ENCODE assay signal across 16 mouse cellular contexts in the genomic region with DNA sequence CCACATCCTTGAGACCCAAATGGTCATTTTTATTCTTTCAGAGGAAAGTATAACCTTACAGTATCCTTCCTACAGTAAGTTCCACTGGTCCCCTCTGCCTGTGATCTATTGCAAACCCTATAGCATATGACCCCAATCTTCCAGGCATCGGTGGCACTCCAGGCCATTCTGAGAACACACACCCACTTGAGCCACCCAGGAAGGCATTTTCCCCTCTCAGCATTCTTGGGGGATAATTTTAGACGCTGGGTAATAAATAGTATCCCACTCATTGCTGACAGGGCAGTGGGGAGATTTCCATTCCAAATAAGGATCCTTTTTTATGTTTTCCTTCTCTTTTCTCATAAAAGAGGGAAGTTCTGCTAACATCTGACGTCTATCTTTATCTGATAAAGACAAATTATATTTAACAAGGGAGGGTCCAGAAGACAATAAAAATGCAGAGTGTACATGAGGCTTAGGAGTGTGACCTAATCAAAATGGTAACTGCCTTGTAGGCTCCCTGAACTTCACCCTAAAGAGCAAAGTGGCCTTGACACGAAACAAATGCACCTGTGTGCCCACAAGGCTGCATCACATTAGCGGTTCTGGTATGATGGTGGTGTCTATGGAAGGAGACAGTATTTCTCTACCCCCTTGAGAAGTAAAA.
A peak's percentile ranks its signal among the peaks of the same experiment; 100 is the strongest.
DNase-seq lines count a peak whose midpoint lies in the region; ATAC-seq and TF ChIP-seq lines count a peak whose summit lies in the region.
"Had no signal": no experiment of that assay in that cellular context is flagged by ENCODE, and none has a peak within 500 bp of the region (broad histone marks: within the 10 kb centered on the region; RNA-seq: fewer than 3 reads in every experiment).

No protein-coding gene starts in this region.

- H3K27ac ChIP-seq in layer of hippocampus, adult 2 months, result no peak overlapping the region
- H3K27ac ChIP-seq in heart, embryonic 14.5 days (replicated peaks in 1 of 2; ENCODE audit: control insufficient read depth in 1 of 2, insufficient read depth in 1 of 2, low read depth in 2 of 2, low read length in 2 of 2), result 0 out of 4 replicates have a peak overlapping the region, but pooled peaks have one; percentile 35 to 38
- H3K27ac ChIP-seq in macrophage, result peak overlapping the region; percentile 81
- H3K27ac ChIP-seq: embryonic facial prominence, embryonic 10.5 days; forebrain, embryonic 13.5 days; midbrain, embryonic 13.5 days had no signal

- H3K27me3 ChIP-seq in heart, embryonic 14.5 days (ENCODE audit: control insufficient read depth, insufficient read depth, low read length), result no peaks in the 10 kb centered on the region
- H3K27me3 ChIP-seq: forebrain, embryonic 13.5 days; midbrain, embryonic 13.5 days had no signal

- H3K36me3 ChIP-seq in heart, embryonic 14.5 days (ENCODE audit: control insufficient read depth, insufficient read depth, low read length), result peaks cover 21% of the 10 kb centered on the region; the same call in 1 of the 2 replicates
- H3K36me3 ChIP-seq in macrophage (ENCODE audit: inconsistent target), result peaks cover 7% of the 10 kb centered on the region; the same call in 1 of the 2 replicates
- H3K36me3 ChIP-seq: midbrain, embryonic 13.5 days had no signal

- H3K9ac ChIP-seq in heart, embryonic 14.5 days (ENCODE audit: low read length), result no peak overlapping the region
- H3K9ac ChIP-seq: forebrain, embryonic 13.5 days; midbrain, embryonic 13.5 days had no signal

- no peaks in the 10 kb centered on the region for H3K9me3 ChIP-seq in heart, embryonic 14.5 days (ENCODE audit: control insufficient read depth, low read length)
- H3K9me3 ChIP-seq: embryonic facial prominence, embryonic 10.5 days; forebrain, embryonic 13.5 days; midbrain, embryonic 13.5 days had no signal

- no peak for ATAC-seq in heart, embryonic 14.5 days (ENCODE audit: insufficient number of reproducible peaks, insufficient read depth, low FRiP score, low read depth)
- no peak for ATAC-seq in megakaryocyte progenitor cell, adult 5-6 weeks (replicated peaks; ENCODE audit: poor library complexity)
- ATAC-seq: forebrain, embryonic 13.5 days; midbrain, embryonic 13.5 days had no signal

- H3K4me2 ChIP-seq in heart, embryonic 14.5 days (ENCODE audit: low read length), result no peak overlapping the region
- H3K4me2 ChIP-seq: forebrain, embryonic 13.5 days; midbrain, embryonic 13.5 days had no signal

- WGBS in heart, embryonic 14.5 days, result 53% methylated on average over 5 of the region's 5 CpGs
- 47% methylated on average over 5 of the region's 5 CpGs for WGBS in macrophage (ENCODE audit: missing documents)

- no peak overlapping the region for H3K4me3 ChIP-seq in layer of hippocampus, adult 2 months
- H3K4me3 ChIP-seq in heart, embryonic 14.5 days (ENCODE audit: control insufficient read depth in 1 of 2, insufficient read depth in 1 of 2, low read depth in 1 of 2, low read length in 2 of 2), result no peak overlapping the region
- no peak overlapping the region for H3K4me3 ChIP-seq in macrophage (ENCODE audit: inconsistent target)
- H3K4me3 ChIP-seq: embryonic facial prominence, embryonic 10.5 days; forebrain, embryonic 13.5 days; midbrain, embryonic 13.5 days had no signal

- peaks cover 7 to 14% of the 10 kb centered on the region in 2 experiments for H3K4me1 ChIP-seq in heart, embryonic 14.5 days (ENCODE audit: control insufficient read depth in 2 of 2, insufficient read depth in 2 of 2, low read length in 2 of 2)
- H3K4me1 ChIP-seq: forebrain, embryonic 13.5 days; midbrain, embryonic 13.5 days had no signal

- no peaks in the 10 kb centered on the region for H3K79me2 ChIP-seq in macrophage (ENCODE audit: inconsistent target)

- peak; percentile 14 to 35 for DNase-seq in heart, adult 18-20 months
- DNase-seq in heart, postnatal 4 days, result no peak
- peak; percentile 67 for DNase-seq in layer of hippocampus, adult 9-11 months
- DNase-seq in layer of hippocampus, adult 2 months (ENCODE audit: low spot score in 2 of 2), result no peak
- DNase-seq in ovary, postnatal 10 days (ENCODE audit: low spot score), result no peak
- DNase-seq: adrenal gland, adult 8-10 months; cerebellum, adult 18-20 months; liver; lung, adult 2 months; lung, postnatal 4 days had no signal

- TF ChIP-seq CTCF in layer of hippocampus, adult 2 months (conservative IDR thresholded peaks at IDR 0.05), result no peak

Comparison
In these comparisons a context has a peak if more than half of its experiments do, and no peak if none do; other contexts are left out.
1. DNase-seq: peak in heart, adult 18-20 months (2 of 2) and layer of hippocampus, adult 9-11 months (single experiment); none in heart, postnatal 4 days (single experiment), layer of hippocampus, adult 2 months (0 of 2) and ovary, postnatal 10 days (single experiment).